Mouse (Mus musculus): ENCODE data around the gene Tmem210. TPM values are rescaled to one million over a fixed set of nuclear protein-coding genes. Genes with fewer than 3 reads are reported as not detected.

The Tmem210 gene
- total RNA-seq, 2 experiments from 2014 or later: not detected

- no peak for DNase-seq (ENCODE audit: low spot score in 2 of 2)
These were observed 50.4 kb downstream of the Tmem210 start for GRCm38 (mm10) chr2:25338303-25338702.

Other genes starting within 250 kb of the Tmem210 start
- gene Nsmf, start 233.8 kb upstream of the Tmem210 start, total RNA-seq (2021): 100 to 1,000 TPM; 435 to 452 TPM
- gene Entpd8, start 207.8 kb upstream of the Tmem210 start, total RNA-seq (2021): not detected
- not detected for gene Noxa1, start 193.0 kb upstream of the Tmem210 start, total RNA-seq (2021)
- 10 to 100 TPM; 19.2 to 23.9 TPM for gene Nrarp, start 107.4 kb upstream of the Tmem210 start, total RNA-seq (2021)
- 1 to 10 TPM; 2.2 to 2.5 TPM for gene Tor4a, start 91.3 kb upstream of the Tmem210 start, total RNA-seq (2021)
- 10 to 100 TPM; 62.1 to 68.6 TPM for gene Nelfb, start 76.7 kb upstream of the Tmem210 start, total RNA-seq (2021)
- under 1 TPM; 0.37 to 0.40 TPM for gene Stpg3, start 73.5 kb upstream of the Tmem210 start, total RNA-seq (2021)
- gene Fam166a, start 69.4 kb upstream of the Tmem210 start, total RNA-seq (2021): not detected
- gene Tubb4b, start 63.4 kb upstream of the Tmem210 start, total RNA-seq (2021): 100 to 1,000 TPM; 358 to 360 TPM
- gene Slc34a3, start 53.8 kb upstream of the Tmem210 start, total RNA-seq (2021): not detected
- gene Rnf224, start 51.4 kb upstream of the Tmem210 start, total RNA-seq (2021): not detected
- gene Rnf208, start 45.9 kb upstream of the Tmem210 start, total RNA-seq (2021): 100 to 1,000 TPM; 252 to 262 TPM
- not detected for gene Cysrt1, start 45.7 kb upstream of the Tmem210 start, total RNA-seq (2021)
- gene AL732309.1, start 41.3 kb upstream of the Tmem210 start, total RNA-seq (2021): 1 to 10 TPM; 1.4 to 4.1 TPM
- gene Tmem203, start 32.7 kb upstream of the Tmem210 start, total RNA-seq (2021): 10 to 100 TPM; 31.8 to 37.8 TPM
- 10 to 100 TPM; 13.7 to 17.9 TPM for gene Tprn, start 25.5 kb upstream of the Tmem210 start, total RNA-seq (2021)
- gene Ssna1, start 15.7 kb upstream of the Tmem210 start, total RNA-seq (2021): 10 to 100 TPM; 57.6 to 70.5 TPM
- 10 to 100 TPM; 87.1 to 87.2 TPM for gene Anapc2, start 15.7 kb upstream of the Tmem210 start, total RNA-seq (2021)
- not detected for gene Lrrc26, start 1.8 kb downstream of the Tmem210 start, total RNA-seq (2021)
- 100 to 1,000 TPM; 393 to 402 TPM for gene Grin1, start 31.0 kb downstream of the Tmem210 start, total RNA-seq (2021)
- 10 to 100 TPM; 62.1 to 62.2 TPM for gene Man1b1, start 44.2 kb downstream of the Tmem210 start, total RNA-seq (2021)
- gene Dpp7, start 68.2 kb downstream of the Tmem210 start, total RNA-seq (2021): 10 to 100 TPM; 30.4 to 38.7 TPM
- gene Uap1l1, start 77.5 kb downstream of the Tmem210 start, total RNA-seq (2021): 10 to 100 TPM; 17.3 to 21.6 TPM
- gene Sapcd2, start 84.2 kb downstream of the Tmem210 start, total RNA-seq (2021): 1 to 10 TPM; 1.4 to 1.8 TPM
- gene Entpd2, start 107.7 kb downstream of the Tmem210 start, total RNA-seq (2021): 10 to 100 TPM; 13.6 to 13.8 TPM
- gene Npdc1, start 111.2 kb downstream of the Tmem210 start, total RNA-seq (2021): 100 to 1,000 TPM; 328 to 341 TPM
- gene Fut7, start 135.1 kb downstream of the Tmem210 start, total RNA-seq (2021): under 1 TPM; 0.21 to 0.56 TPM
- 100 to 1,000 TPM; 155 to 165 TPM for gene Abca2, start 140.6 kb downstream of the Tmem210 start, total RNA-seq (2021)
- gene Clic3, start 168.7 kb downstream of the Tmem210 start, total RNA-seq (2021): 1 to 10 TPM in 1 of 2 experiments, not detected in 1; 1.5 TPM
- 10 to 100 TPM; 64.5 to 69.1 TPM for gene Paxx, start 172.9 kb downstream of the Tmem210 start, total RNA-seq (2021)
- 1,000 to 10,000 TPM; 2,769 to 3,095 TPM for gene Ptgds, start 181.9 kb downstream of the Tmem210 start, total RNA-seq (2021)
- gene Lcn12, start 205.8 kb downstream of the Tmem210 start, total RNA-seq (2021): not detected
- gene Fbxw5, start 212.6 kb downstream of the Tmem210 start, total RNA-seq (2021): 100 to 1,000 TPM; 105 to 114 TPM
- gene C8g, start 213.6 kb downstream of the Tmem210 start, total RNA-seq (2021): under 1 TPM; 0.52 to 0.74 TPM